Mouse (Mus musculus) hindbrain, embryonic 12.5 days (tissue): Measurements from ENCODE around the gene Plekha5. TPM values are rescaled to one million over a fixed set of nuclear protein-coding genes. Genes with fewer than 3 reads are reported as not detected.
"Not testable (repeated sequence)": the region's sequence is repeated elsewhere in the genome, so short reads cannot be mapped to it uniquely, and the experiment has no call there.

Experiments
- ATAC-seq: fragments of 200-750 bp; cut with Nextera tagmentation; 2 replicates; pipeline ENCODE4 v1.8.0; 2017; ENCODE audit warnings: moderate TSS enrichment; ENCODE audit not compliant: low FRiP score
- H3K27ac ChIP-seq: fragments of 300-500 bp; sonication (generic); 2 replicates; pipeline ENCODE4 v1.5.1; 2016; ENCODE audit warnings: mild to moderate bottlenecking
- H3K27me3 ChIP-seq: fragments of 300-500 bp; sonication (generic); 2 replicates; pipeline ENCODE4 v1.6.1; 2016; ENCODE audit warnings: mild to moderate bottlenecking
- H3K36me3 ChIP-seq: fragments of 300-500 bp; sonication (generic); 2 replicates; pipeline ENCODE4 v1.6.1; 2016; ENCODE audit warnings: mild to moderate bottlenecking
- H3K4me1 ChIP-seq: fragments of 300-500 bp; sonication (generic); 2 replicates; pipeline ENCODE4 v1.6.1; 2016
- H3K4me2 ChIP-seq: fragments of 300-500 bp; sonication (generic); replicated peaks from 2 replicates; pipeline ENCODE4 v1.6.1; 2016; ENCODE audit warnings: mild to moderate bottlenecking
- H3K4me3 ChIP-seq: fragments of 300-500 bp; sonication (generic); 2 replicates; pipeline ENCODE4 v1.5.1; 2016; ENCODE audit warnings: mild to moderate bottlenecking
- H3K9ac ChIP-seq: fragments of 300-500 bp; sonication (generic); 2 replicates; pipeline ENCODE4 v1.6.1; 2016; ENCODE audit warnings: mild to moderate bottlenecking, moderate library complexity
- H3K9me3 ChIP-seq: fragments of 300-500 bp; sonication (generic); replicated peaks from 2 replicates; pipeline ENCODE4 v1.6.1; 2016; ENCODE audit warnings: mild to moderate bottlenecking
- WGBS: fragments of 180-500 bp; shearing (Covaris S2); methylation state at CpG from one replicate; pipeline ENCODE4 v1.1.7; 2016; 5-methylcytosine and 5-hydroxymethylcytosine counted together
- polyA plus RNA-seq: library from polyadenylated mRNA; unstranded; fragments of >200 nt; fragmentation: Nextera tagmentation; extraction: Ambion mirVana; gene quantifications from 2 replicates; pipeline ENCODE4 v1.2.1, GENCODE M21; 2016

The Plekha5 gene
- polyA plus RNA-seq, 1 experiment from 2014 or later: 49.4 TPM

DNA sequence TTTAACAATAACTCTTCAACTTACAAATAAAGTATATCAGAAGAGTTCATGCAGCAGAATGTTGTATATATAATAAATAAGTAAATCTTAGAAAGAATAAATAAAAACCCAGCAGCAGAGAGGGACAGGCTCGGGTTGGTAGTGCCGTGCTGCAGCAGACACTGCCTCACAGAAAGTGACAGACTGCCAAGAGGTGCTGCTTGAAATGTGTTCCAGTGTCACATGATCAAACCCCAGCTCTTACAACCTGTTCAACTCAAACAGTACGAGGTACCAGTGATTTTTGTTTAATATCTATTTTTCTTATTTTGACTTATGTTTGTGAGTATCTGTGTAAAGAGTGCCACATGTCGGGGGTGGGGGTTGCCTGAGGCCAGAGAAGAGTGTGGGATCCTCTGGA is 75.1 kb downstream of the Plekha5 start:
- Histone ChIP-seq H3K27ac (no peak overlapping the region), H3K9me3 (no peaks in the 10 kb centered on the region), H3K9ac (no peak overlapping the region), H3K4me3 (no peak overlapping the region), H3K4me2 (no peak overlapping the region), H3K27me3 (no peaks in the 10 kb centered on the region), H3K36me3 (peaks cover 3% of the 10 kb centered on the region; the same call in 1 of the 2 replicates), H3K4me1 (no peaks in the 10 kb centered on the region)
- 88% methylated on average over 4 of the region's 4 CpGs for WGBS
- ATAC-seq: no peak

DNA sequence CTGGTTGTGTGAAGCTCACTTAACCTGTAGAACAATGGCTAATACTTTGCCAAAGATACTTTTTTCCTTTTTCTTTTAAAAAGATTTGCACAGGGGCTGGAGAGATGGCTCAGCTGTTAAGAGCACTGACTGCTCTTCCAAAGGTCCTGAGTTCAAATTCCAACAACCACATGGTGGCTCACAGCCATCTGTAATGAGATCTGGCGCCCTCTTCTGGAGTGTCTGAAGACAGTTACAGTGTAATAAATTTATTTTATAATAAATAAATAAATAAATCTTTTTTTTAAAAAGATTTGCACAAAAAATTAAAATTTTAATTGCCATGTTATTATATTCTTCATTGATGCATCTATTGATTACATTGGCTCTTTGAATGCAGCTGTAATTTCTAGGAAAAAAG is 77.0 kb downstream of the Plekha5 start:
- not testable (repeated sequence) for H3K9me3 ChIP-seq, ATAC-seq, H3K27ac ChIP-seq, H3K36me3 ChIP-seq, H3K4me2 ChIP-seq, H3K27me3 ChIP-seq, H3K4me1 ChIP-seq, H3K4me3 ChIP-seq, H3K9ac ChIP-seq
- WGBS: 76% methylated on average over 1 of the region's 1 CpGs

DNA sequence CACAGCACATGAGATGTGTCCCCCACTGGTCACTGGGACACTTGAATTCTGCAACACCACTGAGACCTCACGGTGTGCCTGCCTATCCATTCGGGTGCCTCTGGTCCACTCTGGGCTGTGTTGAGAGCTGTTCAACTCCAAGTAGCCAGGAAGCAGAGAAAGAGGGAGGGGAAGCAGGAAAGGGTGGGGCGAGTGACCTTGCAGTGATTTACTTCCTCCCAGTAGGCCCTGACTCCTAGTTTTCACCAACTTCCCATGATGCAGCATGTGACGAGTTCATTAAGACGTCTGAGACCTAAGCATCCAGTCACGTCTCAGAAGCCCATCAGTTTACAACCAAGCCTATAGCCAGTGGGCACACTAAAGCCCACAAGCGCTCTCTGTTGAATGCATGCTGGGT is 78.0 kb downstream of the Plekha5 start:
- Histone ChIP-seq H3K4me1 (no peaks in the 10 kb centered on the region), H3K27me3 (no peaks in the 10 kb centered on the region), H3K4me3 (no peak overlapping the region), H3K9ac (no peak overlapping the region), H3K4me2 (no peak overlapping the region), H3K9me3 (no peaks in the 10 kb centered on the region), H3K36me3 (peaks cover 3% of the 10 kb centered on the region; the same call in 1 of the 2 replicates), H3K27ac (no peak overlapping the region)
- no peak for ATAC-seq
- WGBS: 91% methylated on average over 7 of the region's 7 CpGs

DNA sequence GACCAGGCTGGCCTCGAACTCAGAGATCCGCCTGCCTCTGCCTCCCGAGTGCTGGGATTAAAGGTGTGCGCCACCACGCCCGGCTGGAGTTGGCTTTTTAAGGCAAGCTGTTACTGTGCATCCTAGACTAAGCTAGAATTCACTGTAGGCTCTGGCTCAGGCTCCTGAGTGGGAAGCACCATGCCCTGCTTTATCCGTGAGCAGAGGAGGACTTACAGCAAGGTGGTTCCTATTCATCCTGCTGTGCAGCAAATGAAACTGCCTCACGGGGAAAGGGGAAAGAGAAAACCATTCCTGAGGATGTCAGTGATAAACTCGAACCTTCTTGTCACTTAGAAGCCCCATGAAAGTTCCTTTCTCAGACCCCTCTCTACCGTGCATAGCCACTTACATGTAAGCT is 80.9 kb downstream of the Plekha5 start:
- Histone ChIP-seq H3K9ac (no peak overlapping the region), H3K27me3 (no peaks in the 10 kb centered on the region), H3K9me3 (no peaks in the 10 kb centered on the region), H3K27ac (no peak overlapping the region), H3K4me1 (peaks cover 19% of the 10 kb centered on the region), H3K36me3 (peaks cover 3% of the 10 kb centered on the region; the same call in 1 of the 2 replicates), H3K4me3 (no peak overlapping the region), H3K4me2 (no peak overlapping the region)
- WGBS: 80% methylated on average over 10 of the region's 10 CpGs
- ATAC-seq: no peak

DNA sequence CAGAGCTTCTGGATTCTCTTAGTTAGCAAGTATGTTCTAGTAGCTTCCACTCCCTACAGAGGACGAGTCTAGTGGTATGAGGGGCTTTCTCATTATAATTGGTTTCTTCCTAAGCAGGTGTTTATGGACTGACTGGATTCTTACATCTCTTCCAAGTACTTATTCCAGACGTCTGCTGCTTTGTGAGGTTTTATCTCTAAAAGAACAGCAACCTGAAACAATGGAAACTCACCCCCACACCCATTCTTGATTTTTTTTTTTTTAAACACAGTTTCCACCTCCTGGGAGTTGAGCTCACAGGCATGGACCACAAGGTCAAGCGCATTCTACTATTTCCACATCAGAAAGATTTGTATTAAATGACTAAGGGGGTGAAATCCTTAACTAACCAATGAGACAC is 83.8 kb downstream of the Plekha5 start:
- no peaks in the 10 kb centered on the region for H3K9me3 ChIP-seq
- 75% methylated on average over 3 of the region's 3 CpGs for whole genome bisulfite sequencing
- H3K4me1 ChIP-seq: peaks cover 26% of the 10 kb centered on the region
- no peaks in the 10 kb centered on the region for H3K27me3 ChIP-seq
- H3K9ac ChIP-seq: no peak overlapping the region
- no peaks in the 10 kb centered on the region for H3K36me3 ChIP-seq
- H3K27ac ChIP-seq: no peak overlapping the region
- no peak overlapping the region for H3K4me3 ChIP-seq
- no peak for ATAC-seq
- no peak overlapping the region for H3K4me2 ChIP-seq

DNA sequence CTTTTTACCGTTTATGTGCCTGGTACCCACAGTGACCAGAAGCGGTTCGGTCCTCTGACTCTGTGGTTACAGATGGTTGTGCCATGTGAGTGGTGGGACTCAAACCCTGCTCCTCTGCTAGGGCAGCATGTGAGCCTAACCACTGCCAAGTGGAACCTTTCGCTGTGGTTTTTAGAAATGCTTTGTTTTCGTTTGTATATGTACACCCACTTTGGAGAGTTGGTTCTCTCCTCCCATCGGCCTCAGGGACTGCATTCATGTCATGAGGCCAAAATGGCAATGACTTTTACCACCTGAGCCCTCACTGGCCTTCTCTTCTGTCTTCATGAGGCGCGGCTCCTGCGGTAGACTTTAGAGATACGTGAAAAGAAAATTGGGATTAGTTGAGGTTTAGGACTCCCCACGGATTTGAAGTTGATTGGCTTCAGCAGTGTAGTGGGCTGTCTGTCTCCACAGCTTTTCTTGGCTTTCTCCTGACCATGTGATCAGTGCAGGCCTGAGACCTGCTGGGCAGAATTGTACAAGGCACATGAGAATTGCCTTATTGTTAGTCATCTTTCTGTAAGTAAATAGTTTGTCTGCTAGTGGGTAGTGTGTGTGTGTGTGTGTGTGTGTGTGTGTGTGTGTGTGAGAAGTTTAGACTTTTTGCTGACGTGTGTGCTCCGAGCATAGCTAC is 84.8 kb downstream of the Plekha5 start:
- 78% methylated on average over 13 of the region's 13 CpGs for WGBS
- no peak overlapping the region for H3K27ac ChIP-seq
- no peak for ATAC-seq

DNA sequence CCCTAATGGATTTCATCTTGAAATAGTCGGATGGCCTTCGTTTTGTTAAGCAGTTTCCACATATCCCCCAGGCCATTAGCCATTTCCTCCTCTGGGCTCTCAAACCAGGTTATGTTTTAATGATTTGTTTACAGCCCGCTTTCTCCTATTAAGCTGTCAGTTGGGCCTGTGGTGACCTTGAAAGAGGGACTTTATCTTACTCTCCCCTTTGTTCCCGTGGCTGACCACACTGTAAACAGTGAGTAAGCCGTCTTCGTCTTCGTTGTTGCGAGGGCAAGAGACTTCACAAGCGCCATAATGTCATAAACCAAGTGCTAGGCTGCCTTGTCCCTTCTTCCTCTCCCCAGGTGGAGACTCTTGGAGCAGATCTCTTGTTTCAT is 85.3 kb downstream of the Plekha5 start:
- Histone ChIP-seq H3K9me3 (no peaks in the 10 kb centered on the region), H3K4me2 (no peak overlapping the region), H3K27me3 (no peaks in the 10 kb centered on the region), H3K36me3 (no peaks in the 10 kb centered on the region), H3K4me1 (peaks cover 34% of the 10 kb centered on the region), H3K9ac (no peak overlapping the region), H3K27ac (no peak overlapping the region), H3K4me3 (no peak overlapping the region)
- 75% methylated on average over 9 of the region's 9 CpGs for WGBS
- ATAC-seq: no peak

More for the DNA sequence above, 84.8 kb downstream of the Plekha5 start:
- H3K9ac ChIP-seq: no peak overlapping the region
- peaks cover 32% of the 10 kb centered on the region for H3K4me1 ChIP-seq
- no peaks in the 10 kb centered on the region for H3K36me3 ChIP-seq
- H3K4me2 ChIP-seq: no peak overlapping the region
- H3K9me3 ChIP-seq: no peaks in the 10 kb centered on the region
- H3K4me3 ChIP-seq: no peak overlapping the region
- no peaks in the 10 kb centered on the region for H3K27me3 ChIP-seq

DNA sequence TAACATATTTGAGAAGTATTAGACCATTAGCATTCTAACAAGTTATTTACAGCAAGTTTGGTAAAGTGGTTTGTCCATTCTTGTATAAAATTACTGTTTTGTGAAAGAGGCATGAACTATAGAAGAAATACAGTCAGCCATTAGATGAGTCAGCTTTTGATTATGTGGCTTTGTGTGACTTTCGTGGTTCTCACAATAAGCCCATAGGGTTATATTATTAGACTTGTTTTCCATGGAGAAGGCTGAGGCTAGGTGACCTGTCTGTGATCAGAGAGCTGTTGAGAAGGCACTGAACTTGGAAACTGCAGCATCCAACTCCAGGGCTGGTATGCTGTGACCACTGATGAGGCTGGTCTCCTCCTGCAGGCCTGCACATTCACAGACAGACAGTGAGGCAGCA is 88.2 kb downstream of the Plekha5 start:
- Histone ChIP-seq H3K4me1 (peaks cover 40% of the 10 kb centered on the region), H3K4me2 (no peak overlapping the region), H3K27me3 (no peaks in the 10 kb centered on the region), H3K36me3 (no peaks in the 10 kb centered on the region), H3K9me3 (no peaks in the 10 kb centered on the region), H3K4me3 (no peak overlapping the region), H3K9ac (no peak overlapping the region), H3K27ac (no peak overlapping the region; the same call in 1 of the 2 replicates)
- ATAC-seq: no peak
- WGBS: 89% methylated on average over 1 of the region's 1 CpGs

DNA sequence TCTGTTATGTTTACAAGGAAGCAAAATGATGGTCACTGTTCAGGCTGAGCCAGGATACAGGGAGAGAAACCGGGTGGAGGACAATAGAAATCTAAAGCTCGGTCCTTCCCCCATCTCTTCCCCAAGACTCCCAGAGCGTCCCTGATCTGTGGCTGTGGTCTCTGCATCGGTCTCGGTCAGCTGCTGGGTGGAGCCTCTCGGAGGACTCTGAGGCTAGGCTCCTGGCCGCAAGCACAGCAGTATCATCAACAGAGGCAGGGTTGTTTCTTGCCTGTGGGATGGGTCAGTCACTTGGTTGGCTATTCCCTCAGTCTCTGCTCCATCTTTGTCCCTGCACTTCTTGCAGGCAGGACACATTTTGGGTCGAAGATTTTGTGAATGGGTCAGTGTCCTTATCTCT is 88.6 kb downstream of the Plekha5 start:
- H3K4me1 ChIP-seq: peaks cover 39% of the 10 kb centered on the region
- no peak overlapping the region for H3K4me2 ChIP-seq
- 62% methylated on average over 8 of the region's 8 CpGs for WGBS
- ATAC-seq: no peak
- H3K9me3 ChIP-seq: no peaks in the 10 kb centered on the region
- no peaks in the 10 kb centered on the region for H3K27me3 ChIP-seq
- no peak overlapping the region for H3K4me3 ChIP-seq
- H3K36me3 ChIP-seq: no peaks in the 10 kb centered on the region
- no peak overlapping the region for H3K9ac ChIP-seq
- no peak overlapping the region; the same call in 1 of the 2 replicates for H3K27ac ChIP-seq

DNA sequence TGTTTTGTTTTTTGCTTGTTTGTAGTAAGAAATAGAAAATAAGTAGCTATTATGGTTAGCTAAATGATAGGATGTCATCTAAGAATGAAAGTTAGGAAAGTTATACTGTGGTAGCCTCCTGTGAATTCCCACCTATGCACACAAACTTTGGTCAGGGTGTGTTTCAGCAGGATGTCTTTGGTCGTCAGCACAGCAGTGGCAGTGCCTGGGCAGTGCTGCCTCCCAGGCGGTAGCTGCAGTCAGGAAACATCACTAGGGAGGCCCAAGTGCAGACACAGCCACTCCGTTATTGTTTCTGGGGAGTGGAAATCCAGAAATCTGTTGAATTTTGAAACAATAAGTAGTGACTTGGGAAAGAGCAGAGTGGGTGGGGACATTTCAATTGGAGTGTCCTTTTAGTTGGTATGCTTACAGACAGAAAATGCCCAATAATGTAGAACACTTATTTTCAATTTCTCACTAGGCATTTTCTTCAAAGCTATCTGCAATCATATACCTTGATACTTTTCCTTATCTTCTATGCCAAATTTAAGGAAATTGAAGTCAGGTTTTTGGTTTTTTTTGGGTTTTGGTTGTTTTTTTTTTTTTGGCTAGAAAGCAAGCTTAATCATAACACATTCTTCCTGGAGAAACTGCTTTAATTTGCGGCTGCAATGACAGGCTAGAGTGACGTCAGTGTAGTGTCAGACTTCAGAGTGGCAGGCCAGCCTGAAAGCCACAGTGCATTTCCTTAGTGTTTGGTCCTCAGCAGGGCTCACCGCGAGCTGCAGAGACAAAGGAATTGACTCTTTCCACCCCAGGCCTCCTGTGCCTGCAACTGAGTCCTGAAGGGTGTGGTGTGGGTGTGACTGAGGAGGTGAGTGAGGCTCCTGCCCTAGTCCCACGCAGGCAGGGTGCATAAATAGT is 90.6 kb downstream of the Plekha5 start:
- no peaks in the 10 kb centered on the region for H3K27me3 ChIP-seq
- 0 out of 2 replicates have a peak overlapping the region, but pooled peaks have one; percentile 23 for H3K27ac ChIP-seq
- no peaks in the 10 kb centered on the region for H3K9me3 ChIP-seq
- WGBS: 14% methylated on average over 8 of the region's 8 CpGs
- no peak for ATAC-seq
- H3K4me3 ChIP-seq: no peak overlapping the region
- H3K4me2 ChIP-seq: no peak overlapping the region
- H3K9ac ChIP-seq: no peak overlapping the region
- peaks cover 27% of the 10 kb centered on the region for H3K4me1 ChIP-seq
- no peaks in the 10 kb centered on the region for H3K36me3 ChIP-seq

DNA sequence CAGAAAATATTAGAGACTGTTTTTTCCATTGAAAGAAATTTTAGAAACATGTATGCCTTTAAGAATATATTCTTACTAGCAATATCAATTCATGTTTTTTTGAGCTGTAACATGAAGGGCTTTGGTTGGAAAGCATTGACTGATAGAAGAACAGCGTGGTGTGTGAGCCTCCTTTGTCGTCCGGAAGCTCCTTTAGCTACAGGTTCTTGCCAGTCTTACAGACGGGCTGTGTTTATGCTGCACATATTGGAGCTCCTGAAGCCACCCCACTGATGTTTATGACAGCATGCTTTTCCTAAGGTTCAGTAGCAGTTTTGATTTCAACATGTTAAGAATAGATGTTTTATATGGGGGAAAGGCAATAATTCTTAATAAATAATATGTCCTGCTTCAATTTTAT is 91.7 kb downstream of the Plekha5 start:
- no peak overlapping the region for H3K9ac ChIP-seq
- no peaks in the 10 kb centered on the region for H3K36me3 ChIP-seq
- H3K4me2 ChIP-seq: no peak overlapping the region
- H3K9me3 ChIP-seq: no peaks in the 10 kb centered on the region
- peaks cover 35% of the 10 kb centered on the region for H3K4me1 ChIP-seq
- no peaks in the 10 kb centered on the region for H3K27me3 ChIP-seq
- H3K4me3 ChIP-seq: no peak overlapping the region
- WGBS: 65% methylated on average over 4 of the region's 4 CpGs
- ATAC-seq: no peak
- no peak overlapping the region for H3K27ac ChIP-seq

DNA sequence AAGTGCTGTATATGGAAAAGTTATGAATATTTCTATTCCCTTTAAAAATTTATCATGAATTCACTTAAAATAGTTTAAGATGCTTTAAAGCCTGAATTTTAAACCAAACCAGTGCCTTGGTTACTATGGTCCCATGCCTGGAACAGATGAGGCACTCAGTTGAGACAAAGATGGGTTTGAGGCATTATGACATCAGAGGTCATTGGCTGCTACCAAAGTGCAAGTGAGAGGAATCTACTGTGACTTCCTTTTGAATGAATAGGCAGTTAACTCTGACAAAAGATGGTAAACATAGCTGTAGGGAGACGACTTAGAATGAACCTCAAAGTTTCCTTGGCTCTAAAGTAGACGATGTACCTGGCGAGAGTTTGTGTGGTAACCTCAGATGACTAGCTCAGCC is 92.3 kb downstream of the Plekha5 start:
- no peaks in the 10 kb centered on the region for H3K36me3 ChIP-seq
- H3K4me2 ChIP-seq: no peak overlapping the region
- H3K9ac ChIP-seq: no peak overlapping the region
- H3K4me1 ChIP-seq: peaks cover 39% of the 10 kb centered on the region
- H3K27ac ChIP-seq: no peak overlapping the region
- H3K27me3 ChIP-seq: no peaks in the 10 kb centered on the region
- ATAC-seq: no peak
- 72% methylated on average over 3 of the region's 3 CpGs for WGBS
- no peak overlapping the region for H3K4me3 ChIP-seq
- no peaks in the 10 kb centered on the region for H3K9me3 ChIP-seq
